Mouse (Mus musculus): ENCODE data around the gene Ildr1.

The Ildr1 gene

GRCm38 (mm10) chr16:36693818-36694413 is at the start of gene Ildr1:
Ildr1 (plus strand) TSS chr16:36693978.
- peak; percentile 23 for DNase-seq (ENCODE audit: low read depth, low spot score)

- DNase-seq (ENCODE audit: low read depth, low spot score) = no peak
These were observed 48.7 kb upstream of the Ildr1 start for GRCm38 (mm10) chr16:36645124-36645523.

GRCm38 (mm10) chr16:36649304-36649703 is 44.5 kb upstream of the Ildr1 start:
- DNase-seq (ENCODE audit: low read depth, low spot score) = peak; percentile 89

- no peak for DNase-seq (ENCODE audit: low read depth, low spot score)
These were observed 43.3 kb upstream of the Ildr1 start for GRCm38 (mm10) chr16:36650511-36650910.

- peak; percentile 51 for DNase-seq (ENCODE audit: low read depth, low spot score)
These were observed 42.5 kb upstream of the Ildr1 start for GRCm38 (mm10) chr16:36651174-36651766.

- no peak for DNase-seq (ENCODE audit: low read depth, low spot score)
These were observed 38.6 kb upstream of the Ildr1 start for GRCm38 (mm10) chr16:36655199-36655598.

- DNase-seq (ENCODE audit: low read depth, low spot score) = no peak
These were observed 37.9 kb upstream of the Ildr1 start for GRCm38 (mm10) chr16:36655910-36656309.

- DNase-seq (ENCODE audit: low read depth, low spot score) = no peak
These were observed 32.4 kb upstream of the Ildr1 start for GRCm38 (mm10) chr16:36661330-36661729.

- DNase-seq (ENCODE audit: low read depth, low spot score) = no peak
These were observed 30.3 kb upstream of the Ildr1 start for GRCm38 (mm10) chr16:36663484-36663883.

GRCm38 (mm10) chr16:36665782-36666181 is 28.0 kb upstream of the Ildr1 start, which contains the start of gene Cd86:
Cd86 (minus strand) TSS chr16:36666081.
- DNase-seq (ENCODE audit: low read depth, low spot score) = no peak

- no peak for DNase-seq (ENCODE audit: low read depth, low spot score)
These were observed 27.2 kb upstream of the Ildr1 start for GRCm38 (mm10) chr16:36666448-36667017.

GRCm38 (mm10) chr16:36670590-36670989 is 23.2 kb upstream of the Ildr1 start:
- no peak for DNase-seq (ENCODE audit: low read depth, low spot score)

- no peak for DNase-seq (ENCODE audit: low read depth, low spot score)
These were observed 20.6 kb upstream of the Ildr1 start for GRCm38 (mm10) chr16:36673196-36673595.

- DNase-seq (ENCODE audit: low read depth, low spot score) = peak; percentile 57
These were observed 19.1 kb upstream of the Ildr1 start for GRCm38 (mm10) chr16:36674457-36675204.

GRCm38 (mm10) chr16:36675304-36675703 is 18.5 kb upstream of the Ildr1 start:
- peak; percentile 89 for DNase-seq (ENCODE audit: low read depth, low spot score)

GRCm38 (mm10) chr16:36675902-36676301 is 17.9 kb upstream of the Ildr1 start:
- DNase-seq (ENCODE audit: low read depth, low spot score) = no peak

- no peak for DNase-seq (ENCODE audit: low read depth, low spot score)
These were observed 11.9 kb upstream of the Ildr1 start for GRCm38 (mm10) chr16:36681829-36682228.

GRCm38 (mm10) chr16:36684325-36684918 is 9.4 kb upstream of the Ildr1 start:
- no peak for DNase-seq (ENCODE audit: low read depth, low spot score)

GRCm38 (mm10) chr16:36688076-36688475 is 5.7 kb upstream of the Ildr1 start:
- no peak for DNase-seq (ENCODE audit: low read depth, low spot score)

- DNase-seq (ENCODE audit: low read depth, low spot score) = no peak
These were observed 2.3 kb upstream of the Ildr1 start for GRCm38 (mm10) chr16:36691484-36691883.

- DNase-seq (ENCODE audit: low read depth, low spot score) = no peak
These were observed 1.1 kb downstream of the Ildr1 start for GRCm38 (mm10) chr16:36694798-36695290.

GRCm38 (mm10) chr16:36697331-36697730 is 3.6 kb downstream of the Ildr1 start:
- DNase-seq (ENCODE audit: low read depth, low spot score) = no peak
